Mouse (Mus musculus) layer of hippocampus, adult 2 months (tissue): ENCODE measurements at regions not wholly inside any gene's neighbourhood (a gene's known extent, or its start where the extent isn't known, plus 50 kb on each side); places are given as distances from the start of the nearest gene placed in this dataset.

ENCODE experiments used
- DNase-seq, 2 experiments: peaks; one replicate each; pipeline ENCODE4 v3.0.0; 2022; ENCODE audit warnings: low spot score in 2 of 2
- H3K27ac ChIP-seq: fragments of 200-600 bp; 2 replicates; pipeline ENCODE4 v1.8.1; 2022
- H3K4me3 ChIP-seq: fragments of 200-600 bp; 2 replicates; pipeline ENCODE4 v1.8.1; 2022; ENCODE audit warnings: mild to moderate bottlenecking
- CTCF ChIP-seq: fragments of 200-600 bp; conservative IDR thresholded peaks from 2 replicates; pipeline ENCODE4 v1.8.1; 2022; ENCODE audit warnings: antibody characterized with exemption, mild to moderate bottlenecking, moderate library complexity

- Histone ChIP-seq H3K27ac (peak overlapping the region; percentile 65), H3K4me3 (no peak overlapping the region)
- DNase-seq = no peak
- TF ChIP-seq CTCF = no peak
Measured at GRCm38 (mm10) chr8:36339449-36339848, 573.9 kb downstream of the Gm19410 start.

GRCm38 (mm10) chr8:36340454-36340853 lies 574.9 kb downstream of the Gm19410 start:
- Histone ChIP-seq H3K27ac (peak overlapping the region; percentile 58), H3K4me3 (no peak overlapping the region)
- DNase-seq = no peak
- 0 out of 2 replicates have a peak, but pooled peaks have one; percentile 6 for TF ChIP-seq CTCF

- no peak overlapping the region for H3K27ac ChIP-seq
- DNase-seq = no peak
- TF ChIP-seq CTCF = 0 out of 2 replicates have a peak, but pooled peaks have one; percentile 17
- H3K4me3 ChIP-seq = no peak overlapping the region
Measured at GRCm38 (mm10) chr8:36341965-36342364, 576.4 kb downstream of the Gm19410 start.

GRCm38 (mm10) chr8:36342650-36343049 lies 577.1 kb downstream of the Gm19410 start:
- no peak for DNase-seq
- Histone ChIP-seq H3K4me3 (no peak overlapping the region), H3K27ac (no peak overlapping the region)
- TF ChIP-seq CTCF = no peak

GRCm38 (mm10) chr8:36346682-36347324 lies 581.2 kb downstream of the Gm19410 start:
- H3K4me3 ChIP-seq = no peak overlapping the region
- peak; percentile 98 for TF ChIP-seq CTCF
- peak; percentile 84 to 88 for DNase-seq

GRCm38 (mm10) chr8:36348067-36348466 lies 582.5 kb downstream of the Gm19410 start:
- Histone ChIP-seq H3K27ac (no peak overlapping the region; the same call in 1 of the 2 replicates), H3K4me3 (no peak overlapping the region)
- no peak for DNase-seq
- no peak for TF ChIP-seq CTCF

More at GRCm38 (mm10) chr8:36346682-36347324, 581.2 kb downstream of the Gm19410 start:
- H3K27ac ChIP-seq = no peak overlapping the region

GRCm38 (mm10) chr8:36354926-36355325 lies 589.3 kb downstream of the Gm19410 start:
- no peak for TF ChIP-seq CTCF
- DNase-seq = no peak
- Histone ChIP-seq H3K4me3 (no peak overlapping the region), H3K27ac (no peak overlapping the region)

- Histone ChIP-seq H3K27ac (no peak overlapping the region), H3K4me3 (no peak overlapping the region)
- no peak for TF ChIP-seq CTCF
- DNase-seq = no peak
Measured at GRCm38 (mm10) chr8:36358998-36359397, 593.4 kb downstream of the Gm19410 start.

- Histone ChIP-seq H3K27ac (no peak overlapping the region), H3K4me3 (no peak overlapping the region)
- DNase-seq = peak; percentile 83 to 87
- TF ChIP-seq CTCF = peak; percentile 90
Measured at GRCm38 (mm10) chr8:36361255-36361654, 595.7 kb downstream of the Gm19410 start.

GRCm38 (mm10) chr8:36361818-36362217 lies 596.2 kb downstream of the Gm19410 start:
- no peak for DNase-seq
- H3K27ac ChIP-seq = no peak overlapping the region

GRCm38 (mm10) chr8:36363291-36363690 lies 597.7 kb downstream of the Gm19410 start:
- no peak overlapping the region for H3K4me3 ChIP-seq
- no peak for DNase-seq
- TF ChIP-seq CTCF = no peak
- H3K27ac ChIP-seq = no peak overlapping the region

More at GRCm38 (mm10) chr8:36361818-36362217, 596.2 kb downstream of the Gm19410 start:
- no peak for TF ChIP-seq CTCF
- H3K4me3 ChIP-seq = no peak overlapping the region

GRCm38 (mm10) chr8:36364567-36365231 lies 599.1 kb downstream of the Gm19410 start:
- Histone ChIP-seq H3K27ac (no peak overlapping the region), H3K4me3 (no peak overlapping the region)
- no peak for TF ChIP-seq CTCF
- peak in 1 of 2 experiments; percentile 41 for DNase-seq

- peak; percentile 51 for TF ChIP-seq CTCF
- Histone ChIP-seq H3K4me3 (no peak overlapping the region), H3K27ac (no peak overlapping the region)
- DNase-seq = no peak
Measured at GRCm38 (mm10) chr8:36365945-36366344, 600.4 kb downstream of the Gm19410 start.
